Mouse (Mus musculus) mouse trophoblast stem cell (cell line): ENCODE results near the gene Nup62.

Experiments
- in situ Hi-C, 2 experiments: fragments of 300-500 bp; cut with MseI, MboI; formaldehyde crosslinking; loops; 2 replicates in 1 of 2; 3 replicates in 1 of 2; pipeline ENCODE4 v1.15.1; 2025

Gene Nup62

GRCm38 (mm10) chr7:44818751-44819235, 2.9 kb downstream of the Nup62 start:
- in situ Hi-C loops: no loop called here

GRCm38 (mm10) chr7:44819391-44819790, 3.5 kb downstream of the Nup62 start:
- in situ Hi-C loops: no loop called here

GRCm38 (mm10) chr7:44819863-44820262, 4.0 kb downstream of the Nup62 start:
- in situ Hi-C loops: no loop called here

GRCm38 (mm10) chr7:44820525-44820924, 4.6 kb downstream of the Nup62 start:
- in situ Hi-C loops: no loop called here

GRCm38 (mm10) chr7:44821666-44822448, 6.0 kb downstream of the Nup62 start:
- in situ Hi-C loops: no loop called here

- in situ Hi-C loops: no loop called here
Measured at GRCm38 (mm10) chr7:44823409-44823808, 7.5 kb downstream of the Nup62 start.

- in situ Hi-C loops: no loop called here
Measured at GRCm38 (mm10) chr7:44824872-44825271, 9.0 kb downstream of the Nup62 start.

- in situ Hi-C loops: no loop called here
Measured at GRCm38 (mm10) chr7:44826771-44827170, 10.9 kb downstream of the Nup62 start.

- in situ Hi-C loops: no loop called here
Measured at GRCm38 (mm10) chr7:44828706-44829105, 12.8 kb downstream of the Nup62 start.

GRCm38 (mm10) chr7:44832763-44833162, 16.9 kb downstream of the Nup62 start:
- in situ Hi-C loops: no loop called here

- in situ Hi-C loops: no loop called here
Measured at GRCm38 (mm10) chr7:44835373-44836015, 19.6 kb downstream of the Nup62 start.

GRCm38 (mm10) chr7:44836016-44836404, 20.1 kb downstream of the Nup62 start:
- in situ Hi-C loops: no loop called here

- in situ Hi-C loops: no loop called here
Measured at GRCm38 (mm10) chr7:44836423-44837053, 20.6 kb downstream of the Nup62 start.

- in situ Hi-C loops: no loop called here
Measured at GRCm38 (mm10) chr7:44838073-44838472, 22.2 kb downstream of the Nup62 start.

- in situ Hi-C loops: no loop called here
Measured at GRCm38 (mm10) chr7:44839171-44839490, 23.2 kb downstream of the Nup62 start.

GRCm38 (mm10) chr7:44839491-44840191, 23.8 kb downstream of the Nup62 start:
- in situ Hi-C loops: no loop called here

GRCm38 (mm10) chr7:44840426-44840825, 24.5 kb downstream of the Nup62 start:
- in situ Hi-C loops: no loop called here

- in situ Hi-C loops: no loop called here
Measured at GRCm38 (mm10) chr7:44841825-44842463, 26.1 kb downstream of the Nup62 start.

- in situ Hi-C loops: no loop called here
Measured at GRCm38 (mm10) chr7:44845006-44845405, 29.1 kb downstream of the Nup62 start.

- in situ Hi-C loops: no loop called here
Measured at GRCm38 (mm10) chr7:44846804-44847203, 30.9 kb downstream of the Nup62 start.

- in situ Hi-C loops: no loop called here
Measured at GRCm38 (mm10) chr7:44847772-44848171, 31.9 kb downstream of the Nup62 start.
